Mouse (Mus musculus): ENCODE measurements at regions not wholly inside any gene's neighbourhood (a gene's known extent, or its start where the extent isn't known, plus 50 kb on each side); places are given as distances from the start of the nearest gene placed in this dataset.

- no peak for DNase-seq (ENCODE audit: low spot score)
Observed at GRCm38 (mm10) chr8:90192856-90193255, 155.3 kb downstream of the Tox3 start.

- DNase-seq (ENCODE audit: low spot score): no peak
Observed at GRCm38 (mm10) chr8:90182807-90183206, 165.3 kb downstream of the Tox3 start.

- DNase-seq (ENCODE audit: low spot score): no peak
Observed at GRCm38 (mm10) chr8:90176771-90177170, 171.4 kb downstream of the Tox3 start.

GRCm38 (mm10) chr8:90176335-90176734, 171.8 kb downstream of the Tox3 start:
- no peak for DNase-seq (ENCODE audit: low spot score)

- DNase-seq (ENCODE audit: low spot score): no peak
Observed at GRCm38 (mm10) chr8:90166639-90167038, 181.5 kb downstream of the Tox3 start.

GRCm38 (mm10) chr8:90151477-90151876, 196.7 kb downstream of the Tox3 start:
- DNase-seq (ENCODE audit: low spot score): no peak

GRCm38 (mm10) chr8:90149903-90150302, 198.2 kb downstream of the Tox3 start:
- DNase-seq (ENCODE audit: low spot score): no peak

GRCm38 (mm10) chr8:90134626-90135025, 213.5 kb downstream of the Tox3 start:
- DNase-seq (ENCODE audit: low spot score): no peak

GRCm38 (mm10) chr8:90130704-90131267, 217.4 kb downstream of the Tox3 start:
- DNase-seq (ENCODE audit: low spot score): no peak

- no peak for DNase-seq (ENCODE audit: low spot score)
Observed at GRCm38 (mm10) chr8:90125426-90125825, 222.7 kb downstream of the Tox3 start.

- DNase-seq (ENCODE audit: low spot score): no peak
Observed at GRCm38 (mm10) chr8:90123101-90123500, 225.0 kb downstream of the Tox3 start.

GRCm38 (mm10) chr8:90121935-90122334, 226.2 kb downstream of the Tox3 start:
- no peak for DNase-seq (ENCODE audit: low spot score)

GRCm38 (mm10) chr8:90121017-90121416, 227.1 kb downstream of the Tox3 start:
- no peak for DNase-seq (ENCODE audit: low spot score)

- no peak for DNase-seq (ENCODE audit: low spot score)
Observed at GRCm38 (mm10) chr8:90115436-90115835, 232.7 kb downstream of the Tox3 start.

GRCm38 (mm10) chr8:90100509-90100908, 247.6 kb downstream of the Tox3 start:
- no peak for DNase-seq (ENCODE audit: low spot score)

- no peak for DNase-seq (ENCODE audit: low spot score)
Observed at GRCm38 (mm10) chr8:90082630-90083029, 265.5 kb downstream of the Tox3 start.

GRCm38 (mm10) chr8:90076381-90076780, 271.8 kb downstream of the Tox3 start:
- no peak for DNase-seq (ENCODE audit: low spot score)

- no peak for DNase-seq (ENCODE audit: low spot score)
Observed at GRCm38 (mm10) chr8:90075796-90076195, 272.3 kb downstream of the Tox3 start.

- DNase-seq (ENCODE audit: low spot score): no peak
Observed at GRCm38 (mm10) chr8:90070006-90070405, 278.1 kb downstream of the Tox3 start.

- DNase-seq (ENCODE audit: low spot score): no peak
Observed at GRCm38 (mm10) chr8:90069411-90069993, 278.6 kb downstream of the Tox3 start.

- no peak for DNase-seq (ENCODE audit: low spot score)
Observed at GRCm38 (mm10) chr8:90068441-90068840, 279.7 kb downstream of the Tox3 start.

GRCm38 (mm10) chr8:90064381-90064780, 283.8 kb downstream of the Tox3 start:
- no peak for DNase-seq (ENCODE audit: low spot score)

- no peak for DNase-seq (ENCODE audit: low spot score)
Observed at GRCm38 (mm10) chr8:90063291-90063690, 284.9 kb downstream of the Tox3 start.

GRCm38 (mm10) chr8:90058631-90059166, 289.4 kb downstream of the Tox3 start:
- no peak for DNase-seq (ENCODE audit: low spot score)

Measured in ovary, postnatal 14 days (tissue).